Mouse (Mus musculus): ENCODE measurements at regions not wholly inside any gene's neighbourhood (a gene's known extent, or its start where the extent isn't known, plus 50 kb on each side); places are given as distances from the start of the nearest gene placed in this dataset.
"Not testable (repeated sequence)": the region's sequence is repeated elsewhere in the genome, so short reads cannot be mapped to it uniquely, and the experiment has no call there.

DNA sequence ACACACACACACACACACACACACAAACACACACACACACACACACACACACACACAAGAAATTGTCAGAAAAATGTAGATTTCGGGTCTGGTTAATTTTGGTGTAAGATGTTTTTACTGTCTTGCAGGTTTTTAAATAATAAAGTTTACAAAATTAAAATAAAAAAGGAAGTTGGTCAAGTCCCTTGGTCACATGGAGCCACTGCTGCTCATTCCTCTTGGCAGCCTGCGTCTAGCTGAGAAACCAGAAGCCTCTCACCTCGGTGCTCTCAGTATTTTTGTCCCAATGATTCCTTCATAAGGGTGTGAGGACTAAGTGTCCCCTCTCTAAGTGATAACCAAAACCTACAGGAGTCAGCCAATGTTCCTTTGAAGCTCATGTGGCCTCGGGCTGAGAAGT lies 76.8 kb upstream of the Smg1 start:
- DNase-seq (ENCODE audit: low read depth, low spot score): no peak

DNA sequence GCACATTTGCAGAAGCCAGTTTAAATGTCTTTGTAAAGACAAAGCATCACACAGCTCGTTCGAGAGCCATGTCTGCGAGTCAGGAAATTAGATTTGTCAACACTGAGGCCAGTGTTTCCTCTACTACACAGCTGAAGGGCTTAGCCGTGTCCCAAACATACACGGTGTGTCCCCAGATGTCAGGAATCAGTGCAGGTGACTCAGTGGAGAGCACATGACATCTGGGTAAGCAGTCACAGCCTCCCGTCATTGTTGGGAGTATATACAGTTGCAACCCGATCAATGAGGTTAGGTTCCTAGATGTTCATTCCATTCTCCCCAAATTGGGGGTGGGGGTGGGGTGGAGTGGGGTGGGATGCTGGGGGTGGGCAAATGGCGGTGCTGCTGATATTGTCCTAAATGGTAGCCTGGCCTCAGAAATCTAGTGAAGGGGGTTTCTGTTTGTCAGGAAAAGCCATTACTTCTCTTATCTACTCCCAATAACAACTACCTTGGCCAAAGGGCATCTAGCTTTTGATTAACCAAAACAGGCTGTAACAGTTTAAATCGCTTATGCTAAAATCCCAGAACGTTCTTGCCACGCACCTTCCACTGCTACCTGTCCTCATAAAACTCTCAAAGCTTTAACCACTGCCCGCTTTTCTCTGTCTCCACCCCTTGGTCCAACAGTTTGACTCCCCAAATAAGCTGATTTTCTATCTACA lies 75.1 kb upstream of the Smg1 start:
- no peak for DNase-seq (ENCODE audit: low read depth, low spot score)

More for the DNA sequence above, 76.8 kb upstream of the Smg1 start:
- 89% methylated on average over 4 of the region's 4 CpGs for WGBS

DNA sequence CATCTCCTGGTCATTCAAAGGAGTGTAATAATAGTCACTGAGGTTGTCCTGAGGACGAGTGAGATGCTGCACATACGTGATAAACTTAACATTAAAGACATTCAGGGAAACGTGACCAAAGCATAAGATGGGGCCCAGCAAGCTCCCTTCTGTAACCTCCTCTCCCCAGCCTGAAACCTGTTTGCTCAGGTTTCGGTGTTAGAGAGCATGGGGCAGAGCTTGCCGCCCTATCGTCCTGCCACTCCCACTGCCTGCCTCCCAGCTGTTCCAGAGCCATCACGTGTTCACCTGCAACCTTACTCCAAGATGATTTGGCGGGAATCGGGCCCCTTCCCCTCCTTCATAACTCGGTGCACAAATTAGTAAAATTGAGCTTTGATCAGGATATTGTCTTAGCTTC lies 71.4 kb upstream of the Smg1 start:
- DNase-seq (ENCODE audit: low read depth, low spot score): not testable (repeated sequence)
- WGBS: 24% methylated on average over 10 of the region's 10 CpGs

More for the DNA sequence above, 75.1 kb upstream of the Smg1 start:
- WGBS: 20% methylated on average over 12 of the region's 12 CpGs

DNA sequence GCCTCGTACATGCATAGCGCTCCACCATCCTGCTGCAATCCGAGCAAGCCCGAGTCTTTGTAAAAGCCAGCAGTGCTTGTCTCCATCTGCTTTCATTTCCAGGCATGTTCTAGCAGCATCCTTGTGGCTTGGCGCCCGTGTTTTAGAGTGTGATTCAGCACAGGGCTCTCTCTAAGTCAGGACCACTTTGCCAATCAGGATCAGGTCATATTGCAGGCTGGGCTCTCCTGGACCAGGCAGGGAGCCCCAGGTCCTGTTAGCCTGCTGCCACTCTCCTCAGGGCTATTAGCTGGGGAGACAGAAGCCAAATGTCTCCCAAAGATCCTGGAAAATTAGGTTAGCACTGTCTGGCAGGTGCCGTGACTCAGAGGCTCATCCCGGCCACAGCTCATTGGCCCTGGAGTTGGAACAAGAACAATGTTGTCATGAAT lies 70.8 kb upstream of the Smg1 start:
- WGBS: 55% methylated on average over 8 of the region's 8 CpGs

DNA sequence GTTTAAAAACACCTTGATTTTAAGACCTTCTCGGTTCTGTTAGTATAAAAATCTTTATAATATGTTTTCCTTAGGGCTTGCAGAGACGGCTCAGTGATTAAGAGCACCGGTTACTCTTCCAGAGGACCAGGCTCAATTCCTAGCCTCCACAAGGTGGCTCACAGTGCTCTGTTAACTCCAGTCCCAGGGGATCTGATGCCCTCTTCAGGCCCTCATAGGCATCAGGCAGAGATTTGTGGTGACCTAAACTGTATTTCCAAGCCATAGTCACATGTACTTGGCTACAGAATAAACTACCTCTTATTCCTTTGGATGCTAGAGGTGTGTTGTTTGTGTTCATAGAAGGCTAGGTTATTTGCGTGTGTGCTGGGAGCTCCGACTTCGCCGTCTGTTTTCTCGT lies 70.3 kb upstream of the Smg1 start:
- WGBS: 51% methylated on average over 8 of the region's 8 CpGs
- DNase-seq (ENCODE audit: low read depth, low spot score): no peak

More for the DNA sequence above, 70.8 kb upstream of the Smg1 start:
- no peak for DNase-seq (ENCODE audit: low read depth, low spot score)

DNA sequence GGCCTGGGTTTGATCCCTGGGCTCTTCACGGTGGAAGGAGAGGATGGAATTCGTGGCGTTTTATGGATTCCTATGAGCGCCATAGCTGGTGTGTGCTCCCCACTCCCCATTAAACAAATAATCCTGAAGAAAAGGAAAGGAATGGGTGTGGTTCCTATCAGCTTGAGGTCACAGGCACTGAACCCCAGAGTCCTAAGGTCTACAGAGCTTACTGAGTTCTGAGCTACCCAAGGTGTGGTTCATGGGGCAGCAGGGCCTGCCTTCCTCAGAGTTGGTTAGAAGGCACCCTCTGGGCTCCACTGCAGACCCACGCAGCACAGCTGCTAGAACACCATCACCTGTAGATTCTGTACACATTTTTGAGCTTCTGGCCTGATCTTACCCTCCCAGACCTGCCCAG lies 66.3 kb upstream of the Smg1 start:
- 33% methylated on average over 5 of the region's 5 CpGs for WGBS
- no peak for DNase-seq (ENCODE audit: low read depth, low spot score)

DNA sequence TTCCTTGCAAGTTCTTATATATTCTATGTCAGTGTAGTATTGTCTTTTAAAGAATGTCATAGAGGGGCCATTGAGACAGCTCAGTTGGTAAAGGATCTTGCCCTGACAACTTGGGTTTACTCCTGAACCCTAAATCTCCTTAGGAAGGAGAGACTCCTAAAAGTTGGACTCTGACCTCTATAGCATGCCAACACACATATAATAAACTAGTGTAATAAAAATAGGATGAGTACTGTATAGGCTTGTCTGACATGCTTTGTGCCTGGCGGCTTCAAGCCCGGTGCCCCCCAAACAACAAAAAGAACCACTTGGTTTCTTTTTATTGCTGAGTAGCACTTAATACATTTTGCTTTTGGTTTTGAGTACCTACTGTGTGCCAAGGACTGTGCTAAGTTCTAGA lies 65.4 kb upstream of the Smg1 start:
- peak; percentile 91 for DNase-seq (ENCODE audit: low read depth, low spot score)
- 40% methylated on average over 2 of the region's 2 CpGs for WGBS

DNA sequence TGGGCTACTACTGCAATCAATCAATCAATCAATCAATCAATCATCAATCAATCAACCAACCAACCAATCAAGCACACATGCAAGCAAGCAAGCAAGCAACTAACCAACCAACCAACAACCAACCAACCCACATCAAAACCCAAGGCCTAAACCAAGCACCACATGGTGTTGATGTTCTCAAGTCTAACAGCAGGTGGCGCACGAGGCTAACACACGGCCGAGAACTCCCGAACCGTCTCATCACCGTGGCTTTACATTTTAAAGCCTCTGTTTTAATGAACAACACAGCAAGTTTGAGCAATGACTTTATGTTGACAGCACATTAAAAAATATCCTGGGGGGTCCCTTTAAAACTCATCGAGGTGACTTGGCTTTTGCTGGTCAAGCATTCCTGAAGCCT lies 61.3 kb upstream of the Smg1 start:
- DNase-seq (ENCODE audit: low read depth, low spot score): no peak
- 1% methylated on average over 8 of the region's 8 CpGs for WGBS

DNA sequence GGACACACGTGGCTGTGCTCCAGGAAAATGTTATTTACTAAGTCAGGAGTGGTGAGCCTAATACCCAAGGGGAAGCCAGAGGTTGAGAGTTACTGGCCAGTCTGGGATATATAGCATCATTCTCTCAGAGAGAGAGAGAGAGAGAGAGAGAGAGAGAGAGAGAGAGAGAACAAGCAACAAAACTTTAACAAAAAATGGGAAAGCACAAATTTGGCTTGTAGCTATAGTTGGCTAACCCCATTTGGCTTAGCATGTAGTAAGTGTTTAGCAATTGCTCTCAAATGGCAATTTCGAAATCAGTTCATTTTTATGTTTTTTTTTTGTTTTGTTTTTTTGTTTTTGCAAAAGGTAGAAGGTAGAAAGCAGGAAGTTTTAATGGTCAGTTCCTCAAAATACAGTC lies 60.9 kb upstream of the Smg1 start:
- 59% methylated on average over 2 of the region's 2 CpGs for WGBS
- no peak for DNase-seq (ENCODE audit: low read depth, low spot score)

DNA sequence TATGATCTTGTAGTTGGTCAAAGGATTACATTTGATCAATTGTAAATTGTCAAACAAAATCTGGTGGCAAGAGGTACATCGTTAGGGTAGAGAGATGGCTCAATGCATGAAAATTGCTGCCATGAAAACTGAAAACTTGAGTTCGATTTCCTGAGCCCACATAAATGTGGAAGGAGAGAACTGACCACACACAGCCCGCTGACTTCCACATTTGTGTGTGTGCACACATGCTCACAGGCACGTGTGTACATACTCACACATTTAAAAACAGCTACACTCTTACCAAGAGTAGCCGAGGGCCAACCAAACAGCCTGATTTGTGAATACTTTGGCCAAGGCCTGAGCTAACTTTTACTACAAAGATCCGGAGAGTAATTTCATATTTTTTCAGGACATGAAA lies 60.5 kb upstream of the Smg1 start:
- WGBS: 85% methylated on average over 6 of the region's 6 CpGs
- DNase-seq (ENCODE audit: low read depth, low spot score): no peak

DNA sequence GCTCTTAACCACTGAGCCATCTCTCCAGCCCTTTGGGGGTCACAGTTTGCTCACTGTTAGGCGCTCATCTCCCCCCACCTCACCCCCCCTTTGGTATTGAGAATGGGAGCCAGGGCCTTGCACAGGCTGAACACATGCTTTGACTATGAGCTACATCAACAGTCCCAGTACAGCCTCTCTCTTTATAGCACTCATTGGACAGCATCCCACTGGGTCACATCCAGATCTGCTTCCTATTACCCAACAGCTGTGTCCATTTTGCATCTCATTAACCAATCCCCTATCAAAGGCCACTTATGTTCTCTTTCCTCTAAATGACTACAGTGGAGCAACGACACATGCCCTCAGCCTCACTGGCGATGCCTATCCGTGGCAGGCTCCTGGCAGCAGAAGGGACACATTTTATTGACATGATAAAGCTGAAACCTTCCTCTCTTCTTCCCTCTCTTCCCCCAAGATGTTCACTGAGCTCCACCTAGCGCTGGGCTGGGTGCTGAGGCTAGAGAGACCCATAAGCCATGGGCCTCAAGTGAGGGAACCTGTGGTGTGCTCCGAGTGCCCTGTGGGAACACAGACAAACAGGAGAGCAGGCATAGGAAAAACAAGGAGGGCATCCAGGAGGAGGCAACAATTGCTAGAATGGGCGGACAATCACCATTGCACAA lies 57.3 kb upstream of the Smg1 start:
- 49% methylated on average over 7 of the region's 7 CpGs for WGBS
- no peak for DNase-seq (ENCODE audit: low read depth, low spot score)

DNA sequence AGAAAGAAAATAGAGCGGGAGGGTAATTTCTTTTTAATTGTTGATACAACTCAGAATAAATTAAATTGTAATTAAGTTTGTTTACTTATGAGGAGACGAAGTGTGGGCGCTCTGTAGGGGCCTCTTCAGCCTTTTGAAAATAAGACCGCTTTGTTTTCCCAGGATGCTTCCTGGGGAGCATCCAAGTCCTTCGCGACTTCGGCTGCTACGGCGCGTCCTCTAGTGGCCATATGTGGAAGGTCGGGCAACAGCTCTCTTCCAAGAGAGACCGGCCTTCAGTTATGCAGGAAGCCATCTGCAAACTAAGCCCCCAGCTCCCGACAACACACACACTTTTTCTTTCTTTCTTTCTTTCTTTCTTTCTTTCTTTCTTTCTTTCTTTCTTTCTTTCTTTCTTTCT lies 54.1 kb upstream of the Smg1 start:
- 4% methylated on average over 13 of the region's 13 CpGs for WGBS
- no peak for DNase-seq (ENCODE audit: low read depth, low spot score)

DNA sequence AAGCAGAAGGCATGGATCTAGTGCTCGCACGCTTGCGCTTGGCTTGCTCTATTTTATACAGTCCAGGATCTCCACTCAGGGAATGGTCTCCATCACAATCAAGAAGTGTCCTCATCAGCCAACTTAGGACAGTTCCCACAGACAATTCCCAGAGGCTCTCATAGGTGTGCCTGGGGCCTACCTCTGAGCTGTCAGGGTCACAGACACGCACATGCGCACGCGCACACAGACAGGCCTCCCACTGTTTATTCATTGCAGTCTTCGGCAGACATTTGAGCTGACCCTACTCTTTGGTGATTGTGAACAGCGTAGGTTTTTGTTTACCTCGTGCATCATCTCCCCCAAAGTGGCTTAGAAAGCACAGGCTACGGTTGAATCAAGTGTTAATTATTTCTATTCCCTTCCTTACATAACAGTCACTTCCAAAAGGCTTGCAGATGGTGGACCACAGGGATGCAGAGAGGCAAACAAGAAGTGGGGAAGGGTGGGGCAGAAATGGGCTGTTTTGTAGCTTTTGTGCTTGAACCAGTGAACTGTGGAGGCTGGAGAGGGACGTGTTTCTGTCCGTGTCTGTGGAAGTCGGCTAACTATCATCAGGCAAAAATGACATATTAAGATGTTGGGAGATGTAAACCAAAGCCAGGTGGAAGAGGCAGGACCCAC lies 53.5 kb upstream of the Smg1 start:
- 79% methylated on average over 14 of the region's 14 CpGs for WGBS

DNA sequence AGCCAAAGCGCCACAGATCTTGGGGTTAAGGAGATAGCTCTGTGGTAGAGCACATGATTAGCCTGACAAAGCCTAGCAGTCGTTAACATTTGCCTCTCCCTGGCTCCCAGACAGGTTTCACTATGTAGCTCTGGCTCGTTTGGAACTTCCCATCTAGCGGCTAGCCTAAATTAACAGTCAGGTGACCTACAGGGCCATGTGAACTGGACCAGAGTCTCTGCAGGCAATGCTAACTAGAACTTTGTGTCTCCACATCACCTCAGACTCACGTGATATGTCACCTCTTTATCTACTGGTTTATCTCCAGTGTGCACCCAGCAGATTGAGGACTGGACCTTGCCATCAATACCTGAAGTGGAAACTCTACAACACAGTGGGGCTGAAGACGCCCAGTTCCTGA lies 52.4 kb upstream of the Smg1 start:
- no peak for DNase-seq (ENCODE audit: low read depth, low spot score)
- WGBS: 75% methylated on average over 6 of the region's 6 CpGs

More for the DNA sequence above, 53.5 kb upstream of the Smg1 start:
- no peak for DNase-seq (ENCODE audit: low read depth, low spot score)

DNA sequence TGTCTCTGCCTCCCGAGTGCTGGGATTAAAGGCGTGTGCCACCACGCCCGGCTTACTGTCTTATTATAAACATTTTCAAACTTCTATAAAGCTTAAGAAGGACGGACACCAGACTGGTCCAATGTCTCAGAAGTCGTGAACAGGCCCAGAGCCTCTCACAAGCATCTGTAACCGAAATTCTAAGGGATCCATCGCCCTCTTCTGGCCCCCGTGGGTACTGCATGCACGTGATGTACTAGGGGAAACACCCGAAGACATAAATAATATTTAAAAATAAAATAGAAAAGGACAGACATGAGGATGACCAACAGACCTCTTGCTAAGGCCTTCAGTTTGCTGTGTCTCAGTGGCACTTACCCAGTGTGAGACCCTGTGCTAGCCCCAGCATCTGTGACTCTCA lies 51.8 kb upstream of the Smg1 start:
- DNase-seq (ENCODE audit: low read depth, low spot score): no peak
- WGBS: 81% methylated on average over 11 of the region's 11 CpGs

DNA sequence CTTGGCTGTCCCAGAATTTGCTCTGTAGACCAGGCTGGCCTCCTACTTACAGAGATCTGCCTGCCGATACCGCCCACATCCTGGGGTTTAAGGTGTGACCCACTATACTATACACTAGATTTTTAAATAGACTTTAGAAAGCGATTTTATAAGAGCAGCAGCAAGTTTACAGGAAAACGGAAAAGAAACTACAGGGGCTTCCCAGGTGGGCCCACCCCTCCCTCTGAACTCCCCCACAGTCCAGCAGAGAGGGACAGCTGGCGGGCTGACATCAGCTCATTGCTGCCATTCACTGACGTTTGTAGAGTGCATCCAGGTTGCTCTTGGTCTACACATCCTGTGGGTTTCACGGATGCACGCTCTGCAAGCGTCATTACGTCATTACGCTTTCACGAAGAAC lies 51.2 kb upstream of the Smg1 start:
- no peak for DNase-seq (ENCODE audit: low read depth, low spot score)
- WGBS: 92% methylated on average over 12 of the region's 12 CpGs

Measured in large intestine, adult 2 months (tissue).